Mouse (Mus musculus) 3134 (cell line): ENCODE measurements around the gene Jak2.

Experiments
- DNase-seq: peaks from one replicate; pipeline ENCODE4 v3.0.0-alpha.2; 2011; ENCODE audit warnings: low spot score; ENCODE audit not compliant: insufficient read length; ENCODE audit errors: extremely low read depth

Gene Jak2

GRCm38 (mm10) chr19:29251191-29251957 lies at the start of gene Jak2:
Gene Jak2, plus strand, starts transcription at chr19:29251828.
- DNase-seq, result peak; percentile 93

- no peak for DNase-seq
Observed at GRCm38 (mm10) chr19:29203337-29203736, 48.3 kb upstream of the Jak2 start.

GRCm38 (mm10) chr19:29204583-29204982 lies 47.0 kb upstream of the Jak2 start:
- DNase-seq, result peak; percentile 40

- DNase-seq, result no peak
Observed at GRCm38 (mm10) chr19:29205267-29205666, 46.4 kb upstream of the Jak2 start.

- no peak for DNase-seq
Observed at GRCm38 (mm10) chr19:29209898-29210297, 41.7 kb upstream of the Jak2 start.

- DNase-seq, result no peak
Observed at GRCm38 (mm10) chr19:29210319-29210718, 41.3 kb upstream of the Jak2 start.

GRCm38 (mm10) chr19:29215811-29216509 lies 35.7 kb upstream of the Jak2 start:
- no peak for DNase-seq

GRCm38 (mm10) chr19:29221867-29222266 lies 29.8 kb upstream of the Jak2 start:
- no peak for DNase-seq

GRCm38 (mm10) chr19:29224968-29225367 lies 26.7 kb upstream of the Jak2 start:
- no peak for DNase-seq

GRCm38 (mm10) chr19:29226996-29227395 lies 24.6 kb upstream of the Jak2 start:
- no peak for DNase-seq

GRCm38 (mm10) chr19:29227941-29228590 lies 23.6 kb upstream of the Jak2 start:
- no peak for DNase-seq

- no peak for DNase-seq
Observed at GRCm38 (mm10) chr19:29228989-29229388, 22.6 kb upstream of the Jak2 start.

GRCm38 (mm10) chr19:29232738-29233137 lies 18.9 kb upstream of the Jak2 start:
- DNase-seq, result no peak

- DNase-seq, result no peak
Observed at GRCm38 (mm10) chr19:29236658-29237385, 14.8 kb upstream of the Jak2 start.

GRCm38 (mm10) chr19:29238171-29238570 lies 13.5 kb upstream of the Jak2 start:
- DNase-seq, result no peak

GRCm38 (mm10) chr19:29239513-29240235 lies 12.0 kb upstream of the Jak2 start:
- no peak for DNase-seq

- DNase-seq, result no peak
Observed at GRCm38 (mm10) chr19:29240676-29241075, 11.0 kb upstream of the Jak2 start.

GRCm38 (mm10) chr19:29241581-29241980 lies 10.0 kb upstream of the Jak2 start:
- no peak for DNase-seq

GRCm38 (mm10) chr19:29249933-29250332 lies 1.7 kb upstream of the Jak2 start:
- DNase-seq, result no peak
